Mouse (Mus musculus) midbrain, postnatal 0 days (tissue): ENCODE results near the gene Pex14. TPM values are rescaled to one million over a fixed set of nuclear protein-coding genes. Genes with fewer than 3 reads are reported as not detected.

Experiments used
- ATAC-seq: fragments of 200-750 bp; cut with Nextera tagmentation; 2 replicates; pipeline ENCODE4 v1.8.0; 2017; ENCODE audit warnings: moderate number of reproducible peaks, mild to moderate bottlenecking, moderate TSS enrichment, moderate library complexity; ENCODE audit not compliant: low FRiP score
- DNase-seq: peaks from one replicate; pipeline ENCODE4 v3.0.0-alpha.2; 2015; ENCODE audit warnings: low spot score
- H3K27ac ChIP-seq: fragments of 300-500 bp; sonication (generic); 2 replicates; pipeline ENCODE4 v1.5.1; 2014; ENCODE audit warnings: low read depth, mild to moderate bottlenecking, low read length, mixed read lengths
- H3K27me3 ChIP-seq: fragments of 300-500 bp; sonication (generic); 2 replicates; pipeline ENCODE4 v1.6.1; 2014; ENCODE audit warnings: low read length, control low read depth, mixed read lengths; ENCODE audit not compliant: insufficient read depth
- H3K36me3 ChIP-seq: fragments of 300-500 bp; sonication (generic); 2 replicates; pipeline ENCODE4 v1.6.1; 2014; ENCODE audit warnings: low read length, control low read depth, mixed read lengths; ENCODE audit not compliant: insufficient read depth
- H3K4me1 ChIP-seq: fragments of 300-500 bp; sonication (generic); 2 replicates; pipeline ENCODE4 v1.6.1; 2014; ENCODE audit warnings: mild to moderate bottlenecking, control low read depth, antibody characterized with exemption, low read length, mixed read lengths; ENCODE audit not compliant: insufficient read depth
- H3K4me2 ChIP-seq: fragments of 300-500 bp; sonication (generic); 2 replicates; pipeline ENCODE4 v1.6.1; 2014; ENCODE audit warnings: low read depth, mild to moderate bottlenecking, low read length, mixed read lengths; ENCODE audit not compliant: poor library complexity, severe bottlenecking
- H3K4me3 ChIP-seq: fragments of 300-500 bp; sonication (generic); 2 replicates; pipeline ENCODE4 v1.5.1; 2014; ENCODE audit warnings: low read depth, mild to moderate bottlenecking, low read length, moderate library complexity
- H3K9ac ChIP-seq: fragments of 300-500 bp; sonication (generic); replicated peaks from 2 replicates; pipeline ENCODE4 v1.6.1; 2014; ENCODE audit warnings: mild to moderate bottlenecking, low read length, moderate library complexity, mixed read lengths; ENCODE audit not compliant: poor library complexity, severe bottlenecking
- H3K9me3 ChIP-seq: fragments of 300-500 bp; sonication (generic); 2 replicates; pipeline ENCODE4 v1.6.1; 2016; ENCODE audit warnings: low read length, control low read depth
- CTCF ChIP-seq: IDR thresholded peaks from 2 replicates; pipeline ENCODE4 v1.5.1; 2016; ENCODE audit warnings: antibody characterized with exemption, mild to moderate bottlenecking
- WGBS: fragments of 180-500 bp; shearing (Covaris S2); extraction: QIAGEN DNeasy Blood & Tissue Kit; methylation state at CpG from one replicate; pipeline ENCODE4 v1.1.7; 2014; 5-methylcytosine and 5-hydroxymethylcytosine counted together
- polyA plus RNA-seq: library from polyadenylated mRNA; unstranded; fragments of >200 nt; fragmentation: Nextera tagmentation; extraction: Ambion mirVana; gene quantifications from 2 replicates; pipeline ENCODE4 v1.2.1, GENCODE M21; 2015
- total RNA-seq: library from RNA; depleted of rRNA; stranded (reverse); fragments of >200 nt; gene quantifications from 2 replicates; pipeline ENCODE4 v1.2.3, GENCODE M21; 2014

Pex14 gene
- total and polyA plus RNA-seq, 2 experiments from 2014 or later = 62.5 to 74.0 TPM

DNA sequence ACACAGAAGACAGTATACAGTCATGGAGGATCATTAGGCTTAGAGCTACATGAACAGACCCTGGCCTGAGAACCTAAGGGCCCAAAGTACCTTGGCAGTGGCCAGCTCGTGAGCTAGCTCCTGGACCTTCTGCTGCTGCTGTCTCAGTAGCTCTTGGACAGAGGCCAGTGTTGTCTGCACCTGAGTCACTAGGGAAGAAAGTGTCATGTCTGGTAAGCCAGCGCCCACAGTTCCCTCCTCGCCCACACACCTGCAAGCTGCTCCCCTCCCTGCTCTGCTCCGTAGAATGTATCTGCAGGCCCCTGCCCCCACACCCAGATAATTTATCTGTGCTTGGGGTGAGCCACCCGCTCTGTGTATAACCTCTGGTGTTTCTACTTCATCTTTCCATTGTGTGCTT lies 133.5 kb downstream of the Pex14 start:
- H3K27me3 ChIP-seq = no peaks in the 10 kb centered on the region
- no peaks in the 10 kb centered on the region for H3K4me1 ChIP-seq
- no peak overlapping the region for H3K27ac ChIP-seq
- DNase-seq (no peak), ATAC-seq (no peak)
- TF ChIP-seq CTCF = no peak
- H3K36me3 ChIP-seq = peaks cover 8% of the 10 kb centered on the region; the same call in 1 of the 2 replicates
- H3K9ac ChIP-seq = no peak overlapping the region
- no peaks in the 10 kb centered on the region for H3K9me3 ChIP-seq
- H3K4me2 ChIP-seq = no peak overlapping the region
- no peak overlapping the region for H3K4me3 ChIP-seq
- 96% methylated on average over 5 of the region's 5 CpGs for WGBS

DNA sequence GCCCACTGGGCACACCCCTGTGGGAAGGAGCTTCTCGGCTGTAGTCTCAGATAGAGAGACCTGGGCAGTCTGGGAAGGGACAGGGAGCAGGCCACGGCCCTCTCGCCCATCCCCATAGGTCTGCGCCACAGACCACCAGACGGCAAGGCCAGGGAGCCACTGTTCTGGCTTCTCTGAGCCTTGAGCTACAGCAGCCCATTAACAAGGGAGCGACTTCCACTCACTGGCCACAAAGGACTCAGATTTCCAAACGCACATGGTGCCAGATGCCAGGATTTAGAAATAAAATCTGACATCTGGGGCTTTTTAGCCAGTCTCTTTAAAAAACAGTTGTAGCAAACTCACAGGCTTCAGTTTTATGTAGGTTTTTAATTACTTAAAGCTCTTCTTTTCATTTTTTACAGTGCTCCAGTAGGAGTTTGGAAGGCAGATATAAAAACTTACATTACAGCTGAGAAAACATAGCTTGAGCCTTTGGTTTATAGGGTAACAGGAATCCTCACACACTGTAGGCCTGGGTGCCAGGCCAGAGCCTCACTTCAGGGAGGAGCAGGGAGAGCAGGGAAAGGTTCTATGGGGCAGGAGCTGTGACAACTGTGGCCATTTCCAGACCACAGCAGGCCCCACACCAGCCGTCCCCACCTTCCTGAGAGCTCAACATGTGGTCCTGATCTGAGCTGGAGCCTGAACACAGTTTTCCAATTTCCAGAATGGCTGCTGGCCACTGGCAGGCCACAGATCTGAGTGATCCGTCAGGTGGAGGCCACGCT lies 134.9 kb downstream of the Pex14 start:
- H3K9me3 ChIP-seq = no peaks in the 10 kb centered on the region
- no peak overlapping the region for H3K9ac ChIP-seq
- ATAC-seq (no peak), DNase-seq (no peak)
- H3K36me3 ChIP-seq = peaks cover 15% of the 10 kb centered on the region
- no peaks in the 10 kb centered on the region for H3K27me3 ChIP-seq
- no peak for TF ChIP-seq CTCF
- WGBS = 85% methylated on average over 10 of the region's 10 CpGs
- no peak overlapping the region for H3K4me2 ChIP-seq
- H3K4me1 ChIP-seq = no peaks in the 10 kb centered on the region
- H3K27ac ChIP-seq = no peak overlapping the region
- no peak overlapping the region for H3K4me3 ChIP-seq

GRCm38 (mm10) chr4:148962096-148962495 lies 137.6 kb downstream of the Pex14 start:
- DNase-seq (no peak), ATAC-seq (no peak)
- WGBS = 77% methylated on average over 1 of the region's 1 CpGs
- TF ChIP-seq CTCF = no peak
- Histone ChIP-seq H3K36me3 (peaks cover 19% of the 10 kb centered on the region), H3K9me3 (no peaks in the 10 kb centered on the region), H3K9ac (no peak overlapping the region), H3K4me1 (no peaks in the 10 kb centered on the region), H3K27ac (no peak overlapping the region), H3K27me3 (no peaks in the 10 kb centered on the region), H3K4me2 (no peak overlapping the region), H3K4me3 (no peak overlapping the region)

- 93% methylated on average over 18 of the region's 19 CpGs for WGBS
- Histone ChIP-seq H3K4me3 (no peak overlapping the region), H3K27ac (no peak overlapping the region), H3K9ac (no peak overlapping the region), H3K9me3 (no peaks in the 10 kb centered on the region), H3K4me2 (no peak overlapping the region), H3K4me1 (no peaks in the 10 kb centered on the region), H3K27me3 (no peaks in the 10 kb centered on the region), H3K36me3 (peaks cover 19% of the 10 kb centered on the region)
- ATAC-seq (no peak), DNase-seq (no peak)
- no peak for TF ChIP-seq CTCF
These were observed 138.6 kb downstream of the Pex14 start for GRCm38 (mm10) chr4:148961081-148961480.

- no peak for ATAC-seq
These were observed 139.7 kb downstream of the Pex14 start for GRCm38 (mm10) chr4:148960011-148960410.

GRCm38 (mm10) chr4:148955131-148955813 lies 144.4 kb downstream of the Pex14 start:
- Histone ChIP-seq H3K4me2 (no peak overlapping the region), H3K27ac (no peak overlapping the region), H3K27me3 (0 out of 2 replicates have a peak, but pooled peaks cover 6% of the 10 kb centered on the region), H3K4me3 (no peak overlapping the region), H3K4me1 (peaks cover 8% of the 10 kb centered on the region), H3K36me3 (peaks cover 5% of the 10 kb centered on the region; the same call in 1 of the 2 replicates), H3K9me3 (no peaks in the 10 kb centered on the region), H3K9ac (no peak overlapping the region)
- ATAC-seq = no peak
- no peak for DNase-seq
- no peak for TF ChIP-seq CTCF
- 84% methylated on average over 14 of the region's 14 CpGs for WGBS

More at GRCm38 (mm10) chr4:148960011-148960410, 139.7 kb downstream of the Pex14 start:
- Histone ChIP-seq H3K27ac (no peak overlapping the region), H3K9ac (no peak overlapping the region), H3K36me3 (peaks cover 19% of the 10 kb centered on the region), H3K4me3 (no peak overlapping the region), H3K9me3 (no peaks in the 10 kb centered on the region), H3K4me1 (no peaks in the 10 kb centered on the region), H3K27me3 (no peaks in the 10 kb centered on the region), H3K4me2 (no peak overlapping the region)
- DNase-seq = no peak
- 78% methylated on average over 12 of the region's 12 CpGs for WGBS
- TF ChIP-seq CTCF = no peak
